Mouse (Mus musculus) heart, postnatal 25 days (tissue): ENCODE data around the gene Scgb2b19. TPM values are rescaled to one million over a fixed set of nuclear protein-coding genes. Genes with fewer than 3 reads are reported as not detected.
"Not testable (repeated sequence)": the region's sequence is repeated elsewhere in the genome, so short reads cannot be mapped to it uniquely, and the experiment has no call there.

Source experiments
- DNase-seq: peaks from one replicate; pipeline ENCODE4 v3.0.0; 2022; ENCODE audit warnings: low spot score
- intact Hi-C: fragments of 180-260 bp; cut with DNase I; formaldehyde crosslinking; loops from one replicate; pipeline ENCODE4 v1.15.1; 2025
- total RNA-seq, 2 experiments: library from RNA; stranded (reverse); gene quantifications; 2 replicates each; pipeline ENCODE4 v1.2.3; 2021

Scgb2b19 gene
- total RNA-seq = not detected

DNA sequence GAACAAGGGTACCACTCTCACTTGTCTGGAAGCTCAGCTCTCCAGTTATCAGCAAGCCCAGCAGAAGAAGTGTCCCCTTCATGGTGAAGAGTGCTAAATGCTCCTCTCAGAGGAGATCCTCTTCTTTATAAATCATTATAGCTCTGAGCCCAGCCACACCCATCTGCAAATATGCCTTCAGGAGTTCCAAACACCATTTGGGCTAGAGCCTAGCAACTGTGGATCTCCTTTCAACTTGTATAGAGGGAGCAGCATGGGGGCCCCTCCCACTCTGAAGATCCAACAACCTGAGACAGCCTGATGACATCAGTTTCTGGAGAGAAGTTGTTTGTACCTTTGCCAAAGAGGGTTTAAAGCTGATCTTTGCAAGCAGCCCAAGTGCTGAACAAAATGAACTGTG, at the start of gene Scgb2b19:
Gene Scgb2b19, minus strand, starts transcription at position 101 of the 400 bp plus-strand sequence.
- DNase-seq, intact Hi-C loops: not testable (repeated sequence)

DNA sequence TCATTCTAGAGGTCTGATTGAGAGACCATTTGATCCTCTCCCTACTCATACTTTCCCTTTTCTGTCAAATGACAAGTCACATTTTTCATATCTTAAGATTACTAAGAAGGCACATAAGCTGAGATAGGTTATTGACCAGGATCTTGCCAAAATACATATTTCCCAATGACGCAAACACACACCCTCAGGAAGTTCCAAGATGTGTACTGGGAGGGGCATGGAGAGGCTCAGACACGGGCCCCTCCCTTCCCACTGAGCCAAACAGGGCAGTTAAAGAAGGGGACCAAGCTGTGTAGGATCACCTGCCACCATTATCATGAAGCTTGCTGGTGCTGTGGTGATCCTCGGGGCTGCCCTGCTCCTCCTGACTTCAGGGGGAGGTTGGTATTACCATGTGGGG, 6.9 kb upstream of the Scgb2b19 start, which contains the start of gene Scgb1b19:
Gene Scgb1b19, plus strand, starts transcription at position 301 of the 400 bp plus-strand sequence.
- intact Hi-C loops, DNase-seq: not testable (repeated sequence)

Other genes with a start within 250 kb of the Scgb2b19 start
- not detected for gene Scgb2b17, start 223.8 kb downstream of the Scgb2b19 start, total RNA-seq
- not detected for gene Scgb1b17, start 216.9 kb downstream of the Scgb2b19 start, total RNA-seq
- gene Scgb2b18, start 106.5 kb downstream of the Scgb2b19 start, total RNA-seq = not detected
- gene Scgb1b18, start 94.8 kb downstream of the Scgb2b19 start, total RNA-seq = not detected
- not detected for gene Scgb1b19, start 7.0 kb upstream of the Scgb2b19 start, total RNA-seq
- not detected for gene Scgb2b20, start 86.0 kb upstream of the Scgb2b19 start, total RNA-seq
- gene Scgb1b20, start 92.9 kb upstream of the Scgb2b19 start, total RNA-seq = not detected
- not detected for gene Scgb2b21, start 240.1 kb upstream of the Scgb2b19 start, total RNA-seq